Mouse (Mus musculus) urinary bladder, postnatal 10 days (tissue): Measurements from ENCODE around the gene Olfr281.
"Not testable (repeated sequence)": the region's sequence is repeated elsewhere in the genome, so short reads cannot be mapped to it uniquely, and the experiment has no call there.

ENCODE experiments used
- DNase-seq: peaks from one replicate; pipeline ENCODE4 v3.0.0; 2022; ENCODE audit warnings: low spot score

Olfr281 gene

DNA sequence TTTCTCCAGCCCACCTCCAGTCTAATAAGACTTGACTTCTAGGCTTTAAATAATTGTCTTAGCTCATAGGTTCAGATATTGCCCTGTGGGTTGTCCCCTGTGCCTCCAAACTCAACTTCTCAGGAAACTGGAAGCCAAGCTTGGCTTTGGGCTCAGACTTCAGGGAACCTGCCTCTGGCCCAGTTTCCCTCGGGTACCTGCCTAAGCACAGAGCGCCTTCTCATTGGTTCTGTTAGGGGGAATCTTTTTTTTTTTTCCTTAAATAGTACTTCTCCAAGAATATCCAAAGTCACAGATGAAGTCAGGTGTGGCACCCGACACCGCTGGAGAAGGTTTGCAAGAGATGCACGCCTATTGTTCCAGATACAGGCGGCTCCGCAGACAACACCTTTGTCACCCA, at the start of gene Olfr281:
Gene Olfr281 (plus strand): TSS at position 301 of the 400 bp plus-strand sequence.
- DNase-seq: no peak

- no peak for DNase-seq
Measured at GRCm38 (mm10) chr15:98408406-98409060, 43.9 kb upstream of the Olfr281 start.

DNA sequence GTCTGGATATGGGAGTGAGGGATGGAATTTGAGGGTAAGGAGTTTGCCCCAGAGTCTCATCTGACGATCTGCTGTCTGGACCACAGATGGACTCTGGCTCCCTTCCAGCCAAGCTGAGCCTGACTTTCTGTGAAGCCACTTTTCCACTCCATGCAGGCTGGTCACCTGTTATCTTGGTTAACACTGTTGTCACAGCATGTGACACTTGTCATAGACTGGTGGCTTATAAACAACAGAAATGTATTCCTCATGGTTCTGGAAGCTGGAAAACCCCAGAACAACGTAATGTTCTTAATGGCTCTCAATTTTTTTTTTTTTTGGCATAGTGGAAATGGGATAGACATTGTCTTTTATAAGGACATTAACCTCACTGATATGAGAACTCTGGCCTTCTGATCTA, 42.8 kb upstream of the Olfr281 start:
- DNase-seq: no peak

GRCm38 (mm10) chr15:98410249-98410648, 42.1 kb upstream of the Olfr281 start:
- no peak for DNase-seq

GRCm38 (mm10) chr15:98415996-98416395, 36.4 kb upstream of the Olfr281 start:
- no peak for DNase-seq

DNA sequence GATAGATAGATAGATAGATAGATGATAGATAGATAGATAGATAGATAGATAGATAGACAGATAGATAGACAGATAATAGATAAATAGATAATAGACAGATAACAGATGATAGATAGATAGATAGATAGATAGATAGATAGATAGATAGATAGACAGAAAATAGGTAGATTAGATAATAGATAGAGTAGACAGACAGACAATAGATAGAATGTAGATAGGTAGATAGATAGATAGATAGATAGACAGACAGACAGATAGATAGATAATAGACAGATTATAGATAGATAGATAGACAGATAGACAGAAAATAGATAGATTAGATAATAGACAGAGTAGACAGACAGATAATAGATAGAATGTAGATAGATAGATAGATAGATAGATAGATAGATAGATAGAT, 35.6 kb upstream of the Olfr281 start:
- DNase-seq: not testable (repeated sequence)

DNA sequence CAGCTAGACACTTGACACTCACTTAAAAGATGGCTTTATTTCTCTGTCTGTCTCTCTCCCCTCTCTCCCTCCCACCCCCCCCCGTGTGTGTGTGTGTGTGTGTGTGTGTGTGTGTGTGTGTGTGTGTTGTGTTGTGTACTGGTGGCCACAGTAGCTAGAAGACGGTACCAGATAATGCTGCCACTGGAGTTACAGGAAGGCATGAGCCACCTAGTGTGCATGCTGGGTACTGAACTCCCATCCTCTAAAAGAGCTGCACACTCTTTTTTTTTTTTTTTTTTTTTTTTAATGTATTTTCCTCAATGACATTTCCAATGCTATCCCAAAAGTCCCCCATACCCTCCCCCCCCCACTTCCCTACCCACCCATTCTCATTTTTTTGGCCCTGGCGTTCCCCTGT, 35.1 kb upstream of the Olfr281 start:
- not testable (repeated sequence) for DNase-seq

- no peak for DNase-seq
Measured at GRCm38 (mm10) chr15:98418096-98418495, 34.3 kb upstream of the Olfr281 start.

- DNase-seq: no peak
Measured at GRCm38 (mm10) chr15:98420897-98421296, 31.5 kb upstream of the Olfr281 start.

DNA sequence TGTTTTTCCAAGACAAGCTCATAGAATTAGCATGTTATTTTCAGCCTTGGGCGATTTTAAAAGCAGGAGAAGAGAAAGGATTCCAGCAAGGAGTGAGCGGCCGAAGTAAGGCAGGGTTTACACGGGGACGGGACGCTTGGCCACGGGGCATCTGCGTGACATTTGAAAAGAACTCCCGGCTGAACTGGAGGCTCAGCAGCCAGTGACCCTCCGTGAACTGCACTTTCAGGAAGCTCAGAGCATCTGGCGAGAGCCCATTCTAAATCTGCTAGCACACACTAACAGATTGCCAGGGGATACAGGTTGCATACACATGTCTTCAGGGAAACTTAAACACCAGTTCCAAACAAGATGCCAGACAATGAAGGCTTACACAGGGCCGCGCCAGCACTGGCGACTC, 28.1 kb upstream of the Olfr281 start:
- no peak for DNase-seq

DNA sequence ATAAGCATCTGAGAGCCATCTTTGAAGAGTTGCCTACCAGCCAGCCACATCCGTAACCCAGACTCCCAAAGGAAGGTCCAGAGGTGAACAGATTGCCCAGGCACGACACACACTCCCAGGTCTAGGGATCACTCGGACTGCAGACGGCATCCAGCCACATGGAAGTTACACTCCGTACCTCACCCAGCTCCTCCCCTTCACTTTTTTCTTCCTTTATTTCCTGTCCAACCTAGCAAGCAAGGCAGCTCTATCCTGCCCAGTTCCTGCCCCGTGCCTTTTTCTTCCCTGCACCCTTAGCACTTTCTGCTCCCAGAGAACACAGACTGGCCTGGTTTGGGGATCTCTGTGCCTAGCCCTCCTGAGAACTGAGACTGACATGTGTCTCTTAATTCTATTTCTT, 27.6 kb upstream of the Olfr281 start:
- no peak for DNase-seq

DNA sequence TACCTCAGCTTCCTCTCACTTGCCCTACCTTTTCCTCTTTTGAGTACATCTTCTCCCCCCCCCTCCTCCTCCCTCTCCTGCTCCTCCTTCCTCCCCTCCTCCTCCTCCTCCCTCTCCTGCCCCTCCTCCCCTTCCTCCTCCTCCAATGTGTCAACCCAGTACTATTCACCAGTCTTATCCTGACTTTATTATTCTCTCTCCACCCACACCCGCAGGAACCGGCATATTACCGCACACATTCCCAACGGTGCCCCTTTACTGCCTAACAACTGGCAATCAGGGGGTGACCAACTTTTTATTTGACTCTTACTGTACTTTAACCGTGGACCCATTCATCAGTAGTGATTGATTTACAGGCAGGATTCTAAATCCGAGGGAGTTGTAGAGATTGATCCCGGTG, 27.2 kb upstream of the Olfr281 start:
- DNase-seq: no peak

DNA sequence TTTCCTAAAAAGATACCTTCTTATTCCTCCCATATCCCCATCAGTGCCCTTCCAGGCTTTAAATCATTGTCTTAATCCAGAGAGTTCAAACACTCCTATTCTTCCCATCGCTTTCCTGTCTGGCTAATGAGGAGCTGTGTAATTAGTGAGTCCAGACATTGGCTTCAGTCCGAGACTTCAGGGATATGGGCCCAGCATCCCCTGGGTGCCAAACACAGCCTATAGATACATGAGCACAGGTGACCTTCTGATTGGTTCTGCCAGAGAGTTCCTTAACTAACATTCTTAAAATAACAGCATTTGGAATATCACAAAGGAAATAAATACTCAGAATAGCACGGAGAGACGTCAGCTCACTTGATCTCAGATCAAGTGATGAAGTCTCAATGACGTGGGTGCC, 21.5 kb upstream of the Olfr281 start, which contains the start of gene Olfr282:
Gene Olfr282 (plus strand): TSS at position 301 of the 400 bp plus-strand sequence.
- DNase-seq: not testable (repeated sequence)

GRCm38 (mm10) chr15:98444561-98444960, 7.8 kb upstream of the Olfr281 start:
- no peak for DNase-seq

DNA sequence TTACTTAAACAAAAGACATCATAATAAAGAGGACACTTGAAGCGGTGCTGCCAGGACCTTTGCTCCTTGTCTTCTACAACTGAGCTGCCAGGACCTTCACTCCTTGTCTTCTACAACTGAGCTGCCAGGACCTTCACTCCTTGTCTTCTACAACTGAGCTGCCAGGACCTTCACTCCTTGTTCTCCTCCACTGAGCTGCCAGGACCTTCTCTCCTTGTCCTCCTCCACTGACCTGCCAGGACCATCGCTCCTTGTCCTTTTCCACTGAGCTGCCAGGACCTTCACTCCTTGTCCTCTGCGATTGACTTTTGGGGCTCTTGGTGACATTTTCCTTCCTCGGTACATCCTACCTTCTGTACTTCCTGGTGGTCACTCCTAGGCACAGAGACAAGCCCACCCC, 3.9 kb upstream of the Olfr281 start:
- DNase-seq: no peak

DNA sequence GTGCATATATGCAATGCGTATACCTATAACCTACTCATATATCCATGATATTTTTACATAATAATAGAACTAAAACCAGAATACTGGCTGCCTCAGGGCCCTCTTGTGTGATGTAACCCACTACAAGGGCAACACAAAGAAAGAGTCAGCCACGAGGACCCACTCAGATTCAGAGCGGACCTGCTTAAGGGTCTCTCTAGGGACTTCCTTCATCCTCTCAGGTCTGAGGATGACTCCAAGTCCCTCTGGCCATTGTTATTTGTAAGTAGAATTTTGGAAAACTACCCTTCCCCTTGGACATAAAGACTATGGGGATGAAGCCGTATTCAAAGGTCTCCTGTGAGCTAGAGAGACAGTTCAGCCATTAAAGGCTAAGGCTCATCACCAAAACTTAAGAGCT, 17.2 kb downstream of the Olfr281 start, which contains the start of gene OR5BS1P:
Gene OR5BS1P (plus strand): TSS at position 301 of the 400 bp plus-strand sequence.
- DNase-seq: no peak

DNA sequence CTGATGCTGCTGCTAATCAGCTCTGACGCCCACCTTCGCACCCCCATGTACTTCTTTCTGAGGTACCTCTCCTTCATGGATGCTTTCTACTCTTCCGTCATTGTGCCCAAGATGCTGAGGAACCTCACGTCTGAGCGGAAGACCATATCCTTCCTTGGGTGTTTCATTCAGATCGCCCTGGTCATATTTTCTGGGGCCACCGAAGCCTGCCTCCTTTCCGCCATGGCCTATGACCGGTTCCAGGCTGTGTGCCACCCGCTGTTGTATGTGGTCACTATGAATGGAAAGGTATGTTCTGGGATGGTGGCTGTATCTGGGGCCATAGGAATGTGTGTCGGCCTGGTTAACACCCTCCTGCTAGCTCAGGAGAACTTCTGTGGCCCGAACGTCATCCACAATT, 19.2 kb downstream of the Olfr281 start:
- no peak for DNase-seq

- DNase-seq: no peak
Measured at GRCm38 (mm10) chr15:98474958-98475357, 22.6 kb downstream of the Olfr281 start.

DNA sequence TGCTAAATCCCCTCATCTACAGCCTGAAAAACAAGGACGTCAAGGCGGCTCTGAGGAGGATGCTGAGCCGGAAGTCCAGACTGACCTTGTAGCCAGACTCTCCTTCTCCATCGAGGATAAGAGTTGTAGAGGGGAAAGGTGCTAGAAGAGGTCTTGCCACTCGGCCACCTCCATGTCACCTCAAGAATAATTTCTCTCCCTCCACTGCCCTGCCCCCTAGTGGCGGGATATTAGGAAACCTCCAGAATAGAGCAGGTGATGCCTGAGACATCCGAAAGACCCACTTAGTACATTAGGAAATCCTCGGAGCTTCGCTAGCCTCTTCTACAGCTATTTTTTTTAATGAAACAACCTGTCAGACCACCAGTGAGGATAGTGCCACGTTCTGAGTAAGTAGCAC, 23.0 kb downstream of the Olfr281 start:
- DNase-seq: no peak

DNA sequence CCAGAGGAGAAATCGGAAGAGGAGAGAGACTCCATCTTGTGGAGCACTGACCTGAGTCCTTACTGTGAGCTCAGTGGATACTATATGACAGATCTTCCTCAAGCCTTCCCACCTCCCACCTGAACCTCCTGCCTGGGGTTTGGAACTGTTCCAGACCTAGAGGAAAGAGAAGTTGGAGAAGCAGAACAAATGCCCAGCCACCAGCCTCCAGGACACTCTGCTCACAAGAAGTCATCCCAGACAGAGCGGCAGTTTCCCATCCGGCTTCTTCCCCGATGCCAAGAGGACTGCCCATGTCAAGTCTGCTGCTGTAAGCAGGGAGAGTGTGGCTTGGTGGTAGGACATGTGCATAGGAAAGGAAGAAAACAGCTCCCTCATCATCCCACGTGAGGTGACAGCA, 23.9 kb downstream of the Olfr281 start:
- no peak for DNase-seq

GRCm38 (mm10) chr15:98479568-98480102, 27.2 kb downstream of the Olfr281 start:
- DNase-seq: no peak

- DNase-seq: no peak
Measured at GRCm38 (mm10) chr15:98482701-98483100, 30.3 kb downstream of the Olfr281 start, which contains the start of gene Lalba. TSS of gene Lalba (minus strand) at chr15:98482721.

DNA sequence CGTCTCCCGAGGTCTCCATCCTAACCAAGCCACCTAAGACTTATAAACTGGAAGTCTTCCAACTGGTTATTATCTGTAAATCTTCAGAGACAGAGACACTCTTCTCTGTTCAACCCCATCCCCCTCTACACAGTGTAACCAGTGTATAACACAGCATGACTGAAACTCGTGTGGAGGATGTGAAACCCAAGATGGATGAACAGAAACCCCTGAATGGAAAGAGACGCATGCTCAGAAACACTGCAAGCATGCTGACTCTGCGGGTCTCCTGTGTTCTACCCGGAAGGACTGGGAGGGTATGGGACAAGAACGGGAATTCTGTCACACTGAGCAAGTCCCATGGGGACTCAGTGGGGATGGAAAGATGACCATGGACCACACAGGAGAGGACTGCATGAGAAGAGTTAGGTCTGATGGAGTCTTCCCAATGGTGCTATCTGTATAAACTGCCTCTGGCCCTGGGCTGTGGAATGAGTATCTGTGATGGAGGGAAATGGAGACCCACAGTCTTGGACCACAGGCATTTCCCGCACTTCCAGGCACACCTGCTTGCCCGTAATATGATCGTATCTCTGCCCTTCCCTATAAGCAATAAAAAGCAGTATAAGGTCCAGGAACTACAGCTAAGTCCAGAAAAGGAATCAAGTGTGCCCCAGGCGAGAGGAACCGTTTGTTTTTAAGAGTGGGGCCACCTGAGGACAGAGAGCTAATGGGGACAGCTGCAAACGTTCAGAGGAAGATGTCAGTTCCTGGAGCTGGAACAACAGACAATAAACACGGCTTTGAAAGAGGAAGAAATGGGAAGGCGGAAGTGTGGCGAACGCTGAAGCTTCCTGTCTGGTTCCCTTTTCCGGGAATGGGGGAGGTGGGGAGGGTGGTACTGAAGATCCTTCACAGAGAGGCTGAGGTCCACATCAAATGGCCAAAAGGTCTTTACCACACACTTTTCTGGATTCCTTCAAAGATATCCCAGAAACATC, 31.8 kb downstream of the Olfr281 start:
- DNase-seq: no peak
